Mouse (Mus musculus) G1E (cell line): Measurements from ENCODE around the gene 1700067K01Rik.

Source experiments
- CTCF ChIP-seq: IDR thresholded peaks from 2 replicates; pipeline ENCODE4 v1.5.1; 2012; ENCODE audit warnings: low read depth, low read length, inconsistent platforms, mixed read lengths
- GATA1 ChIP-seq: IDR thresholded peaks from 2 replicates; pipeline ENCODE4 v1.6.1; 2012; ENCODE audit warnings: borderline replicate concordance, low read length, inconsistent platforms, mixed read lengths
- POLR2AphosphoS5 ChIP-seq: IDR thresholded peaks from 2 replicates; pipeline ENCODE4 v1.6.1; 2012; ENCODE audit warnings: low read depth, low read length, inconsistent platforms; ENCODE audit not compliant: insufficient replicate concordance

GRCm38 (mm10) chr8:84001281-84002000, at the start of gene 1700067K01Rik:
- TF ChIP-seq CTCF, result no peak
- no peak for TF ChIP-seq POLR2AphosphoS5
- TF ChIP-seq GATA1, result no peak
